Mouse (Mus musculus) hindbrain, embryonic 12.5 days (tissue): ENCODE results near the gene Myf5. TPM values are rescaled to one million over a fixed set of nuclear protein-coding genes. Genes with fewer than 3 reads are reported as not detected.
A peak's percentile ranks its signal among the peaks of the same experiment; 100 is the strongest.

Experiments
- ATAC-seq: fragments of 200-750 bp; cut with Nextera tagmentation; 2 replicates; pipeline ENCODE4 v1.8.0; 2017; ENCODE audit warnings: moderate TSS enrichment; ENCODE audit not compliant: low FRiP score
- H3K27ac ChIP-seq: fragments of 300-500 bp; sonication (generic); 2 replicates; pipeline ENCODE4 v1.5.1; 2016; ENCODE audit warnings: mild to moderate bottlenecking
- H3K27me3 ChIP-seq: fragments of 300-500 bp; sonication (generic); 2 replicates; pipeline ENCODE4 v1.6.1; 2016; ENCODE audit warnings: mild to moderate bottlenecking
- H3K36me3 ChIP-seq: fragments of 300-500 bp; sonication (generic); 2 replicates; pipeline ENCODE4 v1.6.1; 2016; ENCODE audit warnings: mild to moderate bottlenecking
- H3K4me1 ChIP-seq: fragments of 300-500 bp; sonication (generic); 2 replicates; pipeline ENCODE4 v1.6.1; 2016
- H3K4me2 ChIP-seq: fragments of 300-500 bp; sonication (generic); replicated peaks from 2 replicates; pipeline ENCODE4 v1.6.1; 2016; ENCODE audit warnings: mild to moderate bottlenecking
- H3K4me3 ChIP-seq: fragments of 300-500 bp; sonication (generic); 2 replicates; pipeline ENCODE4 v1.5.1; 2016; ENCODE audit warnings: mild to moderate bottlenecking
- H3K9ac ChIP-seq: fragments of 300-500 bp; sonication (generic); 2 replicates; pipeline ENCODE4 v1.6.1; 2016; ENCODE audit warnings: mild to moderate bottlenecking, moderate library complexity
- H3K9me3 ChIP-seq: fragments of 300-500 bp; sonication (generic); replicated peaks from 2 replicates; pipeline ENCODE4 v1.6.1; 2016; ENCODE audit warnings: mild to moderate bottlenecking
- WGBS: fragments of 180-500 bp; shearing (Covaris S2); methylation state at CpG from one replicate; pipeline ENCODE4 v1.1.7; 2016; 5-methylcytosine and 5-hydroxymethylcytosine counted together
- polyA plus RNA-seq: library from polyadenylated mRNA; unstranded; fragments of >200 nt; fragmentation: Nextera tagmentation; extraction: Ambion mirVana; gene quantifications from 2 replicates; pipeline ENCODE4 v1.2.1, GENCODE M21; 2016

The Myf5 gene
- 0.65 and 2.9 TPM in 2 replicates for polyA plus RNA-seq

GRCm38 (mm10) chr10:107485870-107486269, at the start of gene Myf5:
Myf5 (minus strand) TSS chr10:107486134.
- H3K27me3 ChIP-seq = 0 out of 2 replicates have a peak, but pooled peaks cover 3% of the 10 kb centered on the region
- ATAC-seq = no peak
- no peak within 1 kb of the TSS for H3K4me2 ChIP-seq
- 0 out of 2 replicates have a peak, but pooled peaks cover 3% of the 10 kb centered on the region for H3K4me1 ChIP-seq
- WGBS = 65% methylated on average over 8 of the region's 8 CpGs
- H3K4me3 ChIP-seq = no peak within 1 kb of the TSS
- no peaks in the 10 kb centered on the region for H3K36me3 ChIP-seq
- H3K9ac ChIP-seq = no peak within 1 kb of the TSS
- H3K27ac ChIP-seq = no peak within 1 kb of the TSS
- H3K9me3 ChIP-seq = no peaks in the 10 kb centered on the region

GRCm38 (mm10) chr10:107528758-107529157, 42.8 kb upstream of the Myf5 start:
- no peak overlapping the region for H3K9ac ChIP-seq
- no peak for ATAC-seq
- no peaks in the 10 kb centered on the region for H3K27me3 ChIP-seq
- no peaks in the 10 kb centered on the region for H3K9me3 ChIP-seq
- H3K4me1 ChIP-seq = no peaks in the 10 kb centered on the region
- 79% methylated on average over 1 of the region's 1 CpGs for WGBS
- H3K36me3 ChIP-seq = no peaks in the 10 kb centered on the region
- no peak overlapping the region for H3K4me2 ChIP-seq
- H3K4me3 ChIP-seq = no peak overlapping the region
- H3K27ac ChIP-seq = no peak overlapping the region

- 77% methylated on average over 5 of the region's 5 CpGs for whole genome bisulfite sequencing
- Histone ChIP-seq H3K9ac (no peak overlapping the region), H3K4me3 (no peak overlapping the region), H3K4me2 (no peak overlapping the region), H3K27me3 (no peaks in the 10 kb centered on the region), H3K9me3 (no peaks in the 10 kb centered on the region), H3K4me1 (no peaks in the 10 kb centered on the region), H3K36me3 (no peaks in the 10 kb centered on the region), H3K27ac (no peak overlapping the region)
- no peak for ATAC-seq
Measured at GRCm38 (mm10) chr10:107519216-107519615, 33.3 kb upstream of the Myf5 start.

GRCm38 (mm10) chr10:107516641-107517040, 30.7 kb upstream of the Myf5 start:
- H3K9me3 ChIP-seq = no peaks in the 10 kb centered on the region
- no peak overlapping the region for H3K27ac ChIP-seq

GRCm38 (mm10) chr10:107514735-107515134, 28.8 kb upstream of the Myf5 start:
- ATAC-seq = no peak
- no peak overlapping the region for H3K4me3 ChIP-seq
- H3K27me3 ChIP-seq = no peaks in the 10 kb centered on the region
- WGBS = 80% methylated on average over 7 of the region's 7 CpGs
- no peak overlapping the region for H3K4me2 ChIP-seq
- H3K9me3 ChIP-seq = no peaks in the 10 kb centered on the region
- H3K27ac ChIP-seq = no peak overlapping the region
- no peak overlapping the region for H3K9ac ChIP-seq
- H3K36me3 ChIP-seq = no peaks in the 10 kb centered on the region
- H3K4me1 ChIP-seq = no peaks in the 10 kb centered on the region

More at GRCm38 (mm10) chr10:107516641-107517040, 30.7 kb upstream of the Myf5 start:
- no peak for ATAC-seq
- Histone ChIP-seq H3K4me2 (no peak overlapping the region), H3K9ac (no peak overlapping the region), H3K27me3 (no peaks in the 10 kb centered on the region), H3K36me3 (no peaks in the 10 kb centered on the region), H3K4me3 (no peak overlapping the region), H3K4me1 (no peaks in the 10 kb centered on the region)
- 82% methylated on average over 7 of the region's 7 CpGs for WGBS

- Histone ChIP-seq H3K27me3 (no peaks in the 10 kb centered on the region), H3K4me2 (no peak overlapping the region), H3K9me3 (no peaks in the 10 kb centered on the region), H3K4me1 (no peaks in the 10 kb centered on the region), H3K27ac (no peak overlapping the region), H3K9ac (no peak overlapping the region), H3K4me3 (no peak overlapping the region), H3K36me3 (no peaks in the 10 kb centered on the region)
- WGBS = 88% methylated on average over 2 of the region's 2 CpGs
- ATAC-seq = no peak
Measured at GRCm38 (mm10) chr10:107506397-107506796, 20.5 kb upstream of the Myf5 start.

- H3K4me3 ChIP-seq = no peak overlapping the region
- no peaks in the 10 kb centered on the region for H3K36me3 ChIP-seq
- no peak for ATAC-seq
- H3K4me1 ChIP-seq = no peaks in the 10 kb centered on the region
- no peak overlapping the region for H3K4me2 ChIP-seq
- H3K27ac ChIP-seq = no peak overlapping the region
- H3K9ac ChIP-seq = no peak overlapping the region
- no peaks in the 10 kb centered on the region for H3K27me3 ChIP-seq
- no peaks in the 10 kb centered on the region for H3K9me3 ChIP-seq
- WGBS = 79% methylated on average over 4 of the region's 4 CpGs
Measured at GRCm38 (mm10) chr10:107503430-107503829, 17.5 kb upstream of the Myf5 start.

- Histone ChIP-seq H3K4me3 (no peak overlapping the region), H3K4me1 (no peaks in the 10 kb centered on the region), H3K27me3 (no peaks in the 10 kb centered on the region), H3K27ac (no peak overlapping the region), H3K4me2 (no peak overlapping the region), H3K9ac (no peak overlapping the region), H3K9me3 (no peaks in the 10 kb centered on the region), H3K36me3 (no peaks in the 10 kb centered on the region)
- no peak for ATAC-seq
- WGBS = 90% methylated on average over 7 of the region's 7 CpGs
Measured at GRCm38 (mm10) chr10:107502193-107502592, 16.3 kb upstream of the Myf5 start.

- no peak overlapping the region for H3K4me2 ChIP-seq
- H3K4me1 ChIP-seq = no peaks in the 10 kb centered on the region
- H3K27ac ChIP-seq = no peak overlapping the region
- H3K27me3 ChIP-seq = no peaks in the 10 kb centered on the region
- WGBS = 94% methylated on average over 7 of the region's 7 CpGs
- no peak overlapping the region for H3K4me3 ChIP-seq
- H3K9me3 ChIP-seq = no peaks in the 10 kb centered on the region
- H3K9ac ChIP-seq = no peak overlapping the region
- ATAC-seq = no peak
- no peaks in the 10 kb centered on the region for H3K36me3 ChIP-seq
Measured at GRCm38 (mm10) chr10:107499656-107500055, 13.7 kb upstream of the Myf5 start.

GRCm38 (mm10) chr10:107496402-107496801, 10.5 kb upstream of the Myf5 start:
- Histone ChIP-seq H3K27me3 (0 out of 2 replicates have a peak, but pooled peaks cover 7% of the 10 kb centered on the region), H3K36me3 (no peaks in the 10 kb centered on the region), H3K4me1 (no peaks in the 10 kb centered on the region), H3K4me2 (no peak overlapping the region), H3K4me3 (no peak overlapping the region), H3K9ac (no peak overlapping the region), H3K9me3 (no peaks in the 10 kb centered on the region), H3K27ac (no peak overlapping the region)
- 91% methylated on average over 1 of the region's 1 CpGs for WGBS
- no peak for ATAC-seq

GRCm38 (mm10) chr10:107494568-107494967, 8.6 kb upstream of the Myf5 start, which contains the start of gene Myf6:
Myf6 (minus strand) TSS chr10:107494737.
- no peak within 1 kb of the TSS for H3K27ac ChIP-seq

GRCm38 (mm10) chr10:107493580-107494474, 7.9 kb upstream of the Myf5 start:
- no peak overlapping the region for H3K27ac ChIP-seq
- peak; percentile 68 for ATAC-seq
- no peak overlapping the region for H3K9ac ChIP-seq
- H3K36me3 ChIP-seq = no peaks in the 10 kb centered on the region
- H3K9me3 ChIP-seq = no peaks in the 10 kb centered on the region
- H3K4me3 ChIP-seq = no peak overlapping the region; the same call in 1 of the 2 replicates
- peak overlapping the region; percentile 45 for H3K4me2 ChIP-seq
- WGBS = 49% methylated on average over 20 of the region's 20 CpGs
- no peaks in the 10 kb centered on the region for H3K4me1 ChIP-seq
- 0 out of 2 replicates have a peak, but pooled peaks cover 7% of the 10 kb centered on the region for H3K27me3 ChIP-seq

More at GRCm38 (mm10) chr10:107494568-107494967, 8.6 kb upstream of the Myf5 start, which contains the start of gene Myf6:
- no peak within 1 kb of the TSS for H3K9ac ChIP-seq
- 82% methylated on average over 6 of the region's 6 CpGs for WGBS
- ATAC-seq = no peak
- H3K4me3 ChIP-seq = no peak within 1 kb of the TSS
- H3K9me3 ChIP-seq = no peaks in the 10 kb centered on the region
- peak within 1 kb of the TSS; percentile 45 for H3K4me2 ChIP-seq
- H3K36me3 ChIP-seq = no peaks in the 10 kb centered on the region
- 0 out of 2 replicates have a peak, but pooled peaks cover 7% of the 10 kb centered on the region for H3K27me3 ChIP-seq
- H3K4me1 ChIP-seq = no peaks in the 10 kb centered on the region
